11 mouse cellular contexts compared by ENCODE assay signal in genomic region chr9:119407884-119408283, GRCm38 (mm10). TPM values are rescaled to one million over a fixed set of nuclear protein-coding genes. Genes with fewer than 3 reads are reported as not detected.
A peak's percentile ranks its signal among the peaks of the same experiment; 100 is the strongest.
DNase-seq lines count a peak whose midpoint lies in the region; ATAC-seq and TF ChIP-seq lines count a peak whose summit lies in the region.
"Had no signal": no experiment of that assay in that cellular context is flagged by ENCODE, and none has a peak within 500 bp of the region (broad histone marks: within the 10 kb centered on the region; RNA-seq: fewer than 3 reads in every experiment).

No protein-coding gene starts in this region.

- DNase-seq in gastrocnemius, adult 2 months, result peak; percentile 83
- peak; percentile 86 for DNase-seq in kidney, postnatal 0 days (ENCODE audit: low spot score)
- DNase-seq in left cerebral cortex, adult 8-10 months (ENCODE audit: low spot score in 2 of 2), result no peak

- H3K4me1 ChIP-seq in hindbrain, embryonic 12.5 days, result peaks cover 50% of the 10 kb centered on the region
- H3K4me1 ChIP-seq in hindbrain, embryonic 16.5 days (ENCODE audit: control insufficient read depth, insufficient read depth, low read depth, low read length), result peaks cover 23% of the 10 kb centered on the region
- peaks cover 27% of the 10 kb centered on the region for H3K4me1 ChIP-seq in embryonic facial prominence, embryonic 12.5 days
- peaks cover 29% of the 10 kb centered on the region for H3K4me1 ChIP-seq in kidney, postnatal 0 days (replicated peaks; ENCODE audit: insufficient read depth, low read length)
- H3K4me1 ChIP-seq in midbrain, embryonic 13.5 days (replicated peaks), result peaks cover 58% of the 10 kb centered on the region

- intact Hi-C loops in gastrocnemius, adult 2 months (cut with DNase I), result no loop called here

- H3K9ac ChIP-seq in hindbrain, embryonic 12.5 days, result 0 out of 2 replicates have a peak overlapping the region, but pooled peaks have one; percentile 18
- H3K9ac ChIP-seq in hindbrain, embryonic 16.5 days (ENCODE audit: low read depth, low read length), result no peak overlapping the region
- H3K9ac ChIP-seq in embryonic facial prominence, embryonic 12.5 days, result no peak overlapping the region
- no peak overlapping the region for H3K9ac ChIP-seq in kidney, postnatal 0 days (ENCODE audit: low read depth, low read length)
- no peak overlapping the region for H3K9ac ChIP-seq in midbrain, embryonic 13.5 days (replicated peaks)
- H3K9ac ChIP-seq: stomach, embryonic 15.5 days had no signal

- H3K36me3 ChIP-seq in hindbrain, embryonic 12.5 days, result peaks cover 12% of the 10 kb centered on the region; the same call in 1 of the 2 replicates
- no peaks in the 10 kb centered on the region for H3K36me3 ChIP-seq in hindbrain, embryonic 16.5 days (ENCODE audit: control insufficient read depth, insufficient read depth, low read length)
- peaks cover 4% of the 10 kb centered on the region for H3K36me3 ChIP-seq in embryonic facial prominence, embryonic 12.5 days
- H3K36me3 ChIP-seq in kidney, postnatal 0 days (ENCODE audit: insufficient read depth, low read length), result 0 out of 2 replicates have a peak, but pooled peaks cover 6% of the 10 kb centered on the region
- peaks cover 28% of the 10 kb centered on the region for H3K36me3 ChIP-seq in midbrain, embryonic 13.5 days

- H3K27me3 ChIP-seq in hindbrain, embryonic 12.5 days, result no peaks in the 10 kb centered on the region
- no peaks in the 10 kb centered on the region for H3K27me3 ChIP-seq in hindbrain, embryonic 16.5 days (replicated peaks; ENCODE audit: control insufficient read depth, insufficient read depth, low read length)
- H3K27me3 ChIP-seq in embryonic facial prominence, embryonic 12.5 days, result no peaks in the 10 kb centered on the region
- H3K27me3 ChIP-seq in kidney, postnatal 0 days (ENCODE audit: insufficient read depth, low read length), result no peaks in the 10 kb centered on the region
- no peaks in the 10 kb centered on the region for H3K27me3 ChIP-seq in midbrain, embryonic 13.5 days
- H3K27me3 ChIP-seq: stomach, embryonic 15.5 days had no signal

- peaks cover 6% of the 10 kb centered on the region; the same call in 1 of the 2 replicates for H3K9me3 ChIP-seq in hindbrain, embryonic 12.5 days (replicated peaks)
- 0 out of 2 replicates have a peak, but pooled peaks cover 2% of the 10 kb centered on the region for H3K9me3 ChIP-seq in hindbrain, embryonic 16.5 days (ENCODE audit: control insufficient read depth, low read length)
- H3K9me3 ChIP-seq in embryonic facial prominence, embryonic 12.5 days, result peaks cover 4% of the 10 kb centered on the region
- peaks cover 7% of the 10 kb centered on the region; the same call in 1 of the 2 replicates for H3K9me3 ChIP-seq in kidney, postnatal 0 days (replicated peaks; ENCODE audit: low read length)
- H3K9me3 ChIP-seq in midbrain, embryonic 13.5 days, result no peaks in the 10 kb centered on the region
- H3K9me3 ChIP-seq: stomach, embryonic 15.5 days had no signal

- WGBS in hindbrain, embryonic 12.5 days, result 70% methylated on average over 15 of the region's 15 CpGs
- 80% methylated on average over 15 of the region's 15 CpGs for WGBS in hindbrain, embryonic 16.5 days
- WGBS in embryonic facial prominence, embryonic 12.5 days, result 65% methylated on average over 15 of the region's 15 CpGs
- WGBS in kidney, postnatal 0 days, result 40% methylated on average over 15 of the region's 15 CpGs
- WGBS in midbrain, embryonic 13.5 days, result 86% methylated on average over 15 of the region's 15 CpGs

- no peak overlapping the region for H3K4me3 ChIP-seq in hindbrain, embryonic 12.5 days
- H3K4me3 ChIP-seq in hindbrain, embryonic 16.5 days (ENCODE audit: low read length), result no peak overlapping the region
- H3K4me3 ChIP-seq in embryonic facial prominence, embryonic 12.5 days, result no peak overlapping the region
- H3K4me3 ChIP-seq in gastrocnemius, adult 2 months, result peak overlapping the region; percentile 80
- no peak overlapping the region for H3K4me3 ChIP-seq in kidney, postnatal 0 days (replicated peaks; ENCODE audit: low read depth, low read length)
- H3K4me3 ChIP-seq in midbrain, embryonic 13.5 days (replicated peaks), result no peak overlapping the region
- H3K4me3 ChIP-seq: megakaryocyte, embryonic 14.5 days; stomach, embryonic 15.5 days had no signal

- no peak for TF ChIP-seq CTCF in gastrocnemius, adult 2 months (IDR thresholded peaks at IDR 0.05)
- no peak for TF ChIP-seq CTCF in kidney, postnatal 0 days (IDR thresholded peaks at IDR 0.05; ENCODE audit: low read depth)

- H3K4me2 ChIP-seq in hindbrain, embryonic 12.5 days (replicated peaks), result no peak overlapping the region
- no peak overlapping the region for H3K4me2 ChIP-seq in hindbrain, embryonic 16.5 days (ENCODE audit: low read length)
- H3K4me2 ChIP-seq in embryonic facial prominence, embryonic 12.5 days (replicated peaks), result no peak overlapping the region
- peak overlapping the region; percentile 39 for H3K4me2 ChIP-seq in kidney, postnatal 0 days (ENCODE audit: low read length)
- no peak overlapping the region for H3K4me2 ChIP-seq in midbrain, embryonic 13.5 days (replicated peaks)
- H3K4me2 ChIP-seq: stomach, embryonic 15.5 days had no signal

- no peak overlapping the region for H3K27ac ChIP-seq in hindbrain, embryonic 12.5 days
- H3K27ac ChIP-seq in hindbrain, embryonic 16.5 days (ENCODE audit: low read depth, low read length), result no peak overlapping the region
- 0 out of 2 replicates have a peak overlapping the region, but pooled peaks have one; percentile 19 for H3K27ac ChIP-seq in embryonic facial prominence, embryonic 12.5 days
- peak overlapping the region; percentile 95 for H3K27ac ChIP-seq in gastrocnemius, adult 2 months
- peak overlapping the region; percentile 72 for H3K27ac ChIP-seq in kidney, postnatal 0 days
- H3K27ac ChIP-seq in midbrain, embryonic 13.5 days, result no peak overlapping the region
- H3K27ac ChIP-seq: stomach, embryonic 15.5 days had no signal

- no peak for ATAC-seq in hindbrain, embryonic 12.5 days (ENCODE audit: low FRiP score)
- no peak for ATAC-seq in hindbrain, embryonic 16.5 days
- no peak for ATAC-seq in embryonic facial prominence, embryonic 12.5 days (ENCODE audit: insufficient number of reproducible peaks, insufficient read depth, low FRiP score, low TSS enrichment)
- ATAC-seq in kidney, postnatal 0 days (replicated peaks; ENCODE audit: low FRiP score, low read depth), result peak; percentile 50
- no peak for ATAC-seq in megakaryocyte, adult 5-6 weeks (ENCODE audit: poor library complexity, severe bottlenecking)
- ATAC-seq in midbrain, embryonic 13.5 days, result no peak

RNA-seq across cellular contexts. Expression of gene Acvr2b, which starts 6.0 kb away (rescaled TPM):
- polyA plus RNA-seq in hindbrain, embryonic 12.5 days (2016; fragmentation: Nextera tagmentation; extraction: Ambion mirVana), result 86.6 and 97.4 TPM in 2 replicates
- polyA plus RNA-seq in hindbrain, embryonic 16.5 days (2015; fragmentation: Nextera tagmentation; extraction: Ambion mirVana), result 17.3 and 28.2 TPM in 2 replicates
- polyA plus RNA-seq in embryonic facial prominence, embryonic 12.5 days (2016; fragmentation: Nextera tagmentation; extraction: Ambion mirVana), result 44.5 and 52.2 TPM in 2 replicates
- total RNA-seq in gastrocnemius, adult 2 months (2021), result 10 to 100 TPM; 14.5 to 20.6 TPM
- 17.6 and 20.2 TPM in 2 replicates for polyA plus RNA-seq in kidney, postnatal 0 days (2015; fragmentation: Nextera tagmentation; extraction: Ambion mirVana)
- total RNA-seq in megakaryocyte, adult 5-6 weeks (2015), result 1.1 and 1.7 TPM in 2 replicates
- total RNA-seq in megakaryocyte, adult 5-6 weeks (2017), result 0.37 and 0.57 TPM in 2 replicates
- 10 to 100 TPM; 14.9 to 18.4 (median 16.7) TPM for total RNA-seq in left cerebral cortex, adult 8-10 months (2022)
- polyA plus RNA-seq in midbrain, embryonic 13.5 days (2015; fragmentation: Nextera tagmentation; extraction: Ambion mirVana), result 58.7 and 66.2 TPM in 2 replicates

RNA-seq across cellular contexts. Expression of gene Exog, which starts 36.9 kb away (rescaled TPM):
- 42.7 and 43.7 TPM in 2 replicates for polyA plus RNA-seq in hindbrain, embryonic 12.5 days (2016; fragmentation: Nextera tagmentation; extraction: Ambion mirVana)
- 48.7 and 49.4 TPM in 2 replicates for polyA plus RNA-seq in hindbrain, embryonic 16.5 days (2015; fragmentation: Nextera tagmentation; extraction: Ambion mirVana)
- polyA plus RNA-seq in embryonic facial prominence, embryonic 12.5 days (2016; fragmentation: Nextera tagmentation; extraction: Ambion mirVana), result 45.6 and 48.3 TPM in 2 replicates
- 1 to 10 TPM; 1.6 to 2.3 TPM for total RNA-seq in gastrocnemius, adult 2 months (2021)
- polyA plus RNA-seq in kidney, postnatal 0 days (2015; fragmentation: Nextera tagmentation; extraction: Ambion mirVana), result 11.2 and 13.9 TPM in 2 replicates
- 3.5 and 5.9 TPM in 2 replicates for total RNA-seq in megakaryocyte, adult 5-6 weeks (2015)
- total RNA-seq in megakaryocyte, adult 5-6 weeks (2017), result 2.1 and 3.0 TPM in 2 replicates
- 10 to 100 TPM; 17.9 to 21.2 (median 19.4) TPM for total RNA-seq in left cerebral cortex, adult 8-10 months (2022)
- polyA plus RNA-seq in midbrain, embryonic 13.5 days (2015; fragmentation: Nextera tagmentation; extraction: Ambion mirVana), result 48.2 and 50.7 TPM in 2 replicates

RNA-seq across cellular contexts. Expression of gene Slc22a14, which starts 42.5 kb away (rescaled TPM):
- polyA plus RNA-seq in hindbrain, embryonic 12.5 days (2016; fragmentation: Nextera tagmentation; extraction: Ambion mirVana), result not detected in 2 replicates
- polyA plus RNA-seq in hindbrain, embryonic 16.5 days (2015; fragmentation: Nextera tagmentation; extraction: Ambion mirVana), result 0.08 TPM in 1 of 2 replicates, not detected in the other
- not detected in 2 replicates for polyA plus RNA-seq in embryonic facial prominence, embryonic 12.5 days (2016; fragmentation: Nextera tagmentation; extraction: Ambion mirVana)
- not detected for total RNA-seq in gastrocnemius, adult 2 months (2021)
- 0.34 and 0.38 TPM in 2 replicates for polyA plus RNA-seq in kidney, postnatal 0 days (2015; fragmentation: Nextera tagmentation; extraction: Ambion mirVana)
- total RNA-seq in megakaryocyte, adult 5-6 weeks (2015), result not detected in 2 replicates
- not detected in 2 replicates for total RNA-seq in megakaryocyte, adult 5-6 weeks (2017)
- not detected for total RNA-seq in left cerebral cortex, adult 8-10 months (2022)
- 0.11 TPM in 1 of 2 replicates, not detected in the other for polyA plus RNA-seq in midbrain, embryonic 13.5 days (2015; fragmentation: Nextera tagmentation; extraction: Ambion mirVana)
- total RNA-seq: hematopoietic stem cell, adult 5-6 weeks had no signal

RNA-seq across cellular contexts. Expression of gene Xylb, which starts 50.7 kb away (rescaled TPM):
- polyA plus RNA-seq in hindbrain, embryonic 12.5 days (2016; fragmentation: Nextera tagmentation; extraction: Ambion mirVana), result 4.7 and 4.9 TPM in 2 replicates
- 3.0 and 3.5 TPM in 2 replicates for polyA plus RNA-seq in hindbrain, embryonic 16.5 days (2015; fragmentation: Nextera tagmentation; extraction: Ambion mirVana)
- polyA plus RNA-seq in embryonic facial prominence, embryonic 12.5 days (2016; fragmentation: Nextera tagmentation; extraction: Ambion mirVana), result 6.6 and 6.7 TPM in 2 replicates
- total RNA-seq in gastrocnemius, adult 2 months (2021), result under 1 TPM; 0.13 to 0.14 TPM
- 43.8 and 47.8 TPM in 2 replicates for polyA plus RNA-seq in kidney, postnatal 0 days (2015; fragmentation: Nextera tagmentation; extraction: Ambion mirVana)
- 0.60 and 1.7 TPM in 2 replicates for total RNA-seq in megakaryocyte, adult 5-6 weeks (2015)
- 0.89 and 1.9 TPM in 2 replicates for total RNA-seq in megakaryocyte, adult 5-6 weeks (2017)
- total RNA-seq in left cerebral cortex, adult 8-10 months (2022), result 1 to 10 TPM; 5.6 to 6.2 (median 5.8) TPM
- 1.9 and 3.4 TPM in 2 replicates for polyA plus RNA-seq in midbrain, embryonic 13.5 days (2015; fragmentation: Nextera tagmentation; extraction: Ambion mirVana)

Comparison
In these comparisons a context has a peak if more than half of its experiments do, and no peak if none do; other contexts are left out.
1. H3K27ac ChIP-seq: peak in embryonic facial prominence, embryonic 12.5 days (single experiment), gastrocnemius, adult 2 months (single experiment) and kidney, postnatal 0 days (single experiment); none in hindbrain, embryonic 12.5 days (single experiment), hindbrain, embryonic 16.5 days (single experiment) and midbrain, embryonic 13.5 days (single experiment).
2. DNase-seq: peak in gastrocnemius, adult 2 months (single experiment) and kidney, postnatal 0 days (single experiment); none in left cerebral cortex, adult 8-10 months (0 of 2).